Mouse (Mus musculus) liver, adult 2 months (tissue): Measurements from ENCODE around the gene Rnf34. TPM values are rescaled to one million over a fixed set of nuclear protein-coding genes. Genes with fewer than 3 reads are reported as not detected.

ENCODE experiments used
- DNase-seq: peaks from one replicate; pipeline ENCODE4 v3.0.0-alpha.2; 2011; ENCODE audit warnings: low read depth, low spot score; ENCODE audit errors: extremely low read depth
- H3K27ac ChIP-seq: fragments of 200-500 bp; replicated peaks from 2 replicates; pipeline ENCODE4 v1.5.1; 2012; ENCODE audit warnings: low read depth, mild to moderate bottlenecking, control low read depth, inconsistent platforms, low read length; ENCODE audit not compliant: insufficient read depth
- H3K27me3 ChIP-seq: fragments of 200-500 bp; 2 replicates; pipeline ENCODE4 v1.6.1; 2012; ENCODE audit warnings: mild to moderate bottlenecking, moderate library complexity, low read length, inconsistent platforms; ENCODE audit not compliant: control insufficient read depth, insufficient read depth
- H3K36me3 ChIP-seq: fragments of 200-500 bp; 2 replicates; pipeline ENCODE4 v1.6.1; 2012; ENCODE audit warnings: low read length, inconsistent platforms; ENCODE audit not compliant: control insufficient read depth, insufficient read depth
- H3K4me1 ChIP-seq: fragments of 200-500 bp; 2 replicates; pipeline ENCODE4 v1.6.1; 2011; ENCODE audit warnings: low read length; ENCODE audit not compliant: control insufficient read depth, insufficient read depth
- H3K4me3 ChIP-seq: fragments of 200-500 bp; 2 replicates; pipeline ENCODE4 v1.5.1; 2011; ENCODE audit warnings: low read depth, mild to moderate bottlenecking, control low read depth, low read length, moderate library complexity; ENCODE audit not compliant: insufficient read depth
- H3K79me2 ChIP-seq: fragments of 200-500 bp; 2 replicates; pipeline ENCODE4 v1.6.1; 2012; ENCODE audit warnings: inconsistent platforms, mild to moderate bottlenecking, low read length, moderate library complexity; ENCODE audit not compliant: control insufficient read depth, insufficient read depth
- H3K9ac ChIP-seq: fragments of 200-500 bp; 2 replicates; pipeline ENCODE4 v1.6.1; 2012; ENCODE audit warnings: low read depth, mild to moderate bottlenecking, control low read depth, inconsistent platforms, low read length
- CTCF ChIP-seq: fragments of 200-500 bp; IDR thresholded peaks from 2 replicates; pipeline ENCODE4 v1.5.1; 2011; ENCODE audit warnings: low read depth, low read length, control low read depth
- POLR2A ChIP-seq: fragments of 200-500 bp; IDR thresholded peaks from 2 replicates; pipeline ENCODE4 v1.6.1; 2011; ENCODE audit warnings: low read length, control low read depth; ENCODE audit not compliant: insufficient read depth; ENCODE audit errors: extremely low read depth
- WGBS: fragments of 180-500 bp; shearing (Covaris S2); methylation state at CpG from one replicate; pipeline ENCODE4 v1.1.7; 2018; 5-methylcytosine and 5-hydroxymethylcytosine counted together
- polyA plus RNA-seq: library from polyadenylated mRNA; depleted of rRNA; stranded (reverse); fragments of >200 nt; gene quantifications from 2 replicates; pipeline ENCODE4 v1.2.3, GENCODE M21; 2012
- total RNA-seq: library from RNA; depleted of rRNA; stranded (reverse); fragments of >200 nt; gene quantifications from 2 replicates; pipeline ENCODE4 v1.2.3, GENCODE M21; 2014

Gene Rnf34
- total and polyA plus RNA-seq, 2 experiments: 3.4 to 5.3 TPM

- no peak for DNase-seq
- H3K79me2 ChIP-seq: peaks cover 3% of the 10 kb centered on the region; the same call in 1 of the 2 replicates
- no peak for TF ChIP-seq POLR2A
- no peak for TF ChIP-seq CTCF
- WGBS: 74% methylated on average over 1 of the region's 1 CpGs
- peaks cover 2% of the 10 kb centered on the region; the same call in 1 of the 2 replicates for H3K4me1 ChIP-seq
- H3K4me3 ChIP-seq: no peak overlapping the region
- H3K27ac ChIP-seq: no peak overlapping the region
- no peaks in the 10 kb centered on the region for H3K36me3 ChIP-seq
- no peaks in the 10 kb centered on the region for H3K27me3 ChIP-seq
- H3K9ac ChIP-seq: no peak overlapping the region
These were observed 25.9 kb upstream of the Rnf34 start for GRCm38 (mm10) chr5:122823976-122824375.

GRCm38 (mm10) chr5:122824450-122824849 is 25.4 kb upstream of the Rnf34 start:
- H3K36me3 ChIP-seq: no peaks in the 10 kb centered on the region
- DNase-seq: no peak
- H3K4me1 ChIP-seq: peaks cover 2% of the 10 kb centered on the region; the same call in 1 of the 2 replicates
- no peak overlapping the region for H3K27ac ChIP-seq
- peaks cover 3% of the 10 kb centered on the region; the same call in 1 of the 2 replicates for H3K79me2 ChIP-seq
- H3K27me3 ChIP-seq: no peaks in the 10 kb centered on the region
- WGBS: 79% methylated on average over 6 of the region's 6 CpGs
- no peak for TF ChIP-seq CTCF
- no peak for TF ChIP-seq POLR2A
- no peak overlapping the region for H3K4me3 ChIP-seq
- H3K9ac ChIP-seq: no peak overlapping the region

GRCm38 (mm10) chr5:122825099-122825498 is 24.7 kb upstream of the Rnf34 start:
- Histone ChIP-seq H3K4me1 (peaks cover 2% of the 10 kb centered on the region; the same call in 1 of the 2 replicates), H3K27me3 (no peaks in the 10 kb centered on the region), H3K36me3 (no peaks in the 10 kb centered on the region), H3K27ac (no peak overlapping the region), H3K79me2 (peaks cover 2% of the 10 kb centered on the region; the same call in 1 of the 2 replicates), H3K9ac (no peak overlapping the region), H3K4me3 (no peak overlapping the region)
- TF ChIP-seq CTCF: no peak
- TF ChIP-seq POLR2A: no peak
- 85% methylated on average over 8 of the region's 8 CpGs for WGBS
- no peak for DNase-seq

- no peak for DNase-seq
- no peak overlapping the region for H3K27ac ChIP-seq
- no peak overlapping the region for H3K4me3 ChIP-seq
- no peaks in the 10 kb centered on the region for H3K4me1 ChIP-seq
- no peaks in the 10 kb centered on the region for H3K27me3 ChIP-seq
- 90% methylated on average over 10 of the region's 10 CpGs for WGBS
- H3K36me3 ChIP-seq: no peaks in the 10 kb centered on the region
- TF ChIP-seq POLR2A: no peak
- TF ChIP-seq CTCF: no peak
- no peaks in the 10 kb centered on the region for H3K79me2 ChIP-seq
- H3K9ac ChIP-seq: no peak overlapping the region
These were observed 17.3 kb upstream of the Rnf34 start for GRCm38 (mm10) chr5:122832536-122832935.

GRCm38 (mm10) chr5:122832996-122833395 is 16.9 kb upstream of the Rnf34 start:
- no peak for DNase-seq
- Histone ChIP-seq H3K27ac (no peak overlapping the region), H3K4me3 (no peak overlapping the region), H3K27me3 (no peaks in the 10 kb centered on the region), H3K9ac (no peak overlapping the region), H3K36me3 (no peaks in the 10 kb centered on the region), H3K4me1 (no peaks in the 10 kb centered on the region), H3K79me2 (no peaks in the 10 kb centered on the region)
- WGBS: 88% methylated on average over 10 of the region's 10 CpGs
- TF ChIP-seq CTCF (no peak), POLR2A (no peak)

GRCm38 (mm10) chr5:122841126-122841525 is 8.7 kb upstream of the Rnf34 start:
- Histone ChIP-seq H3K4me3 (no peak overlapping the region), H3K4me1 (no peaks in the 10 kb centered on the region), H3K27me3 (no peaks in the 10 kb centered on the region), H3K36me3 (no peaks in the 10 kb centered on the region), H3K79me2 (no peaks in the 10 kb centered on the region), H3K9ac (no peak overlapping the region), H3K27ac (no peak overlapping the region)
- 95% methylated on average over 2 of the region's 2 CpGs for WGBS
- TF ChIP-seq CTCF (no peak), POLR2A (no peak)
- DNase-seq: no peak
